Mouse (Mus musculus) lung, embryonic 16.5 days (tissue): ENCODE results near the gene Cd70. TPM values are rescaled to one million over a fixed set of nuclear protein-coding genes. Genes with fewer than 3 reads are reported as not detected.

Experiments
- ATAC-seq: fragments of 200-750 bp; cut with Nextera tagmentation; 2 replicates; pipeline ENCODE4 v1.8.0; 2017; ENCODE audit warnings: low read depth, mild to moderate bottlenecking, moderate library complexity
- H3K27ac ChIP-seq: fragments of 300-500 bp; sonication (generic); 2 replicates; pipeline ENCODE4 v1.5.1; 2014; ENCODE audit warnings: mild to moderate bottlenecking, control low read depth, low read length
- H3K27me3 ChIP-seq: fragments of 300-500 bp; sonication (generic); 2 replicates; pipeline ENCODE4 v1.6.1; 2014; ENCODE audit warnings: low read depth, low read length, mixed read lengths; ENCODE audit not compliant: control insufficient read depth, insufficient read depth
- H3K36me3 ChIP-seq: fragments of 300-500 bp; sonication (generic); 2 replicates; pipeline ENCODE4 v1.6.1; 2014; ENCODE audit warnings: low read length; ENCODE audit not compliant: control insufficient read depth, insufficient read depth
- H3K4me1 ChIP-seq: fragments of 300-500 bp; sonication (generic); replicated peaks from 2 replicates; pipeline ENCODE4 v1.6.1; 2014; ENCODE audit warnings: low read length, mixed read lengths; ENCODE audit not compliant: control insufficient read depth, insufficient read depth
- H3K4me2 ChIP-seq: fragments of 300-500 bp; sonication (generic); 2 replicates; pipeline ENCODE4 v1.6.1; 2014; ENCODE audit warnings: low read depth, low read length, control low read depth
- H3K4me3 ChIP-seq: fragments of 300-500 bp; sonication (generic); 2 replicates; pipeline ENCODE4 v1.5.1; 2014; ENCODE audit warnings: mild to moderate bottlenecking, low read length, control low read depth
- H3K9ac ChIP-seq: fragments of 300-500 bp; sonication (generic); 2 replicates; pipeline ENCODE4 v1.6.1; 2014; ENCODE audit warnings: low read length, control low read depth
- H3K9me3 ChIP-seq: fragments of 300-500 bp; sonication (generic); 2 replicates; pipeline ENCODE4 v1.6.1; 2016; ENCODE audit warnings: low read length; ENCODE audit not compliant: control insufficient read depth
- WGBS: fragments of 180-500 bp; shearing (Covaris S2); extraction: QIAGEN DNeasy Blood & Tissue Kit; methylation state at CpG from one replicate; pipeline ENCODE4 v1.1.7; 2014; 5-methylcytosine and 5-hydroxymethylcytosine counted together
- polyA plus RNA-seq: library from polyadenylated mRNA; unstranded; fragments of >200 nt; fragmentation: Nextera tagmentation; extraction: Ambion mirVana; gene quantifications from 2 replicates; pipeline ENCODE4 v1.2.1, GENCODE M21; 2015

The Cd70 gene
- polyA plus RNA-seq, 1 experiment from 2014 or later, result not detected

DNA sequence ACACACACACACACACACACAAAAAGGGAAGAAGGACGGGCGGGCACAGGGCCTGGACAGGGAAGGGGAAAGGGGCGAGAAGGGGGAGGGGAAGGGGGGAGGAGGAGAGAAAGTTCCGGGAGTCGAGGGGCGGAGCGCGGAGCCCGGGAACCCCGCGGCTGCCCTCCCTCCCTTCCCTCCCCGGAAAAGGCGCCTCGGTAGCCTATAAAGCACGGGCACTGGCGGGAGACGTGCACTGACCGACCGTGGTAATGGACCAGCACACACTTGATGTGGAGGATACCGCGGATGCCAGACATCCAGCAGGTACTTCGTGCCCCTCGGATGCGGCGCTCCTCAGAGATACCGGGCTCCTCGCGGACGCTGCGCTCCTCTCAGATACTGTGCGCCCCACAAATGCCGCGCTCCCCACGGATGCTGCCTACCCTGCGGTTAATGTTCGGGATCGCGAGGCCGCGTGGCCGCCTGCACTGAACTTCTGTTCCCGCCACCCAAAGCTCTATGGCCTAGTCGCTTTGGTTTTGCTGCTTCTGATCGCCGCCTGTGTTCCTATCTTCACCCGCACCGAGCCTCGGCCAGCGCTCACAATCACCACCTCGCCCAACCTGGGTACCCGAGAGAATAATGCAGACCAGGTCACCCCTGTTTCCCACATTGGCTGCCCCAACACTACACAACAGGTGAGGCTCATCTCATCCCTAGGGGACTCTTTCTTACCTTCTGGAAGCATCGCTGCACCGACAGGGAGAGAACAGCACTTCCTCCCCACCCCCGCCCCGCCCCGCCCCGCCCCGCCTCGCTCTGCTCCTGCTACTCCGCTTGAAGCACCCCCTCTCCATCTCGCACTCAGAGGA, 44.2 kb downstream of the Cd70 start, which contains the start of gene Tnfsf9:
Gene Tnfsf9, plus strand, starts transcription at position 145 of the 854 bp plus-strand sequence.
- Histone ChIP-seq H3K4me3 (peak within 1 kb of the TSS; percentile 73), H3K27me3 (no peaks in the 10 kb centered on the region), H3K27ac (peak within 1 kb of the TSS; percentile 75), H3K36me3 (no peaks in the 10 kb centered on the region), H3K4me2 (peak within 1 kb of the TSS; percentile 85), H3K9me3 (no peaks in the 10 kb centered on the region), H3K4me1 (peaks cover 5% of the 10 kb centered on the region; the same call in 1 of the 2 replicates), H3K9ac (peak within 1 kb of the TSS; percentile 79)
- 0% methylated on average over 47 of the region's 61 CpGs for WGBS
- peak; percentile 83 for ATAC-seq

DNA sequence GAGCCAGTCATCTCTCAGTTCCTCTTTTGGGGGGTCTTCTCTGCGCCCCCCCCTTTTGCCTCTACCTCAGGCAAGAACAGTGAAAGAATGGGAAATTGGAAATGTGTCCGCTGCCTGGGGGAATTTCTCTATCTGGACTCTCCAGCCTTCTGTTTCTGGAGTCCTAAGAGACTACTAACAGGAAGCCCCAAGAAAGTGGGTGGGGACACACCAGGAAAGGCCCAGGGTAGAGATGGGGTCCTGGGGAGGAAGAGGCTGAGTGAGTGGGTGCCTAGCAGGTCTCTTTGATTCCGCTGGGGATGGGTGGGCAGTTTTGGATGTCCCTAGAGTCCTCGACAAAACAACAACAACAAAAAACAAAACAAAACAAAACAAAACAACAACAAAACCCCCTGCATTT, 45.1 kb downstream of the Cd70 start:
- Histone ChIP-seq H3K9me3 (no peaks in the 10 kb centered on the region), H3K4me2 (peak overlapping the region; percentile 85), H3K9ac (peak overlapping the region; percentile 79), H3K27me3 (no peaks in the 10 kb centered on the region), H3K36me3 (no peaks in the 10 kb centered on the region), H3K27ac (no peak overlapping the region), H3K4me1 (peaks cover 5% of the 10 kb centered on the region; the same call in 1 of the 2 replicates), H3K4me3 (peak overlapping the region; percentile 73)
- no peak for ATAC-seq
- 48% methylated on average over 4 of the region's 4 CpGs for WGBS

DNA sequence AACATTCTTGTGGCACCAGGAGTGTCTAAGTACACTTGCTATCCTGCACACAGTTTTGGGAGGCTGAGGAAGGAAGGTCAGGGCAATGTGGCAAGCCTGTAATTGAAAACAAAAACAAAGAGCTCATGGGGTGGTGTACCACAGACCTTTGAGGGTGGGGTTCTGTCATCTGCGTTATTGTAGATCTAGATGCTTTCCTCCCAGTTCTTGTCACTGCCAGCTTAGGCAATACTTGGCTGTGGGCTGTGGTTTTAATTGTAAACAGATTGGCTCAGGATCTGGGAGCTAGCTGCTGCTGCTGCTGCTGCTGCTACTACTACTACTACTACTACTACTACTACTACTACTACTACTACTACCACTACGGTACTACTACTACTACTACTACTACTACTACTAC, 47.3 kb downstream of the Cd70 start:
- Histone ChIP-seq H3K27me3 (no peaks in the 10 kb centered on the region), H3K27ac (no peak overlapping the region), H3K9me3 (no peaks in the 10 kb centered on the region), H3K4me3 (no peak overlapping the region), H3K4me1 (peaks cover 5% of the 10 kb centered on the region; the same call in 1 of the 2 replicates), H3K4me2 (no peak overlapping the region), H3K9ac (no peak overlapping the region), H3K36me3 (no peaks in the 10 kb centered on the region)
- ATAC-seq, result no peak
- WGBS, result 72% methylated on average over 2 of the region's 2 CpGs

DNA sequence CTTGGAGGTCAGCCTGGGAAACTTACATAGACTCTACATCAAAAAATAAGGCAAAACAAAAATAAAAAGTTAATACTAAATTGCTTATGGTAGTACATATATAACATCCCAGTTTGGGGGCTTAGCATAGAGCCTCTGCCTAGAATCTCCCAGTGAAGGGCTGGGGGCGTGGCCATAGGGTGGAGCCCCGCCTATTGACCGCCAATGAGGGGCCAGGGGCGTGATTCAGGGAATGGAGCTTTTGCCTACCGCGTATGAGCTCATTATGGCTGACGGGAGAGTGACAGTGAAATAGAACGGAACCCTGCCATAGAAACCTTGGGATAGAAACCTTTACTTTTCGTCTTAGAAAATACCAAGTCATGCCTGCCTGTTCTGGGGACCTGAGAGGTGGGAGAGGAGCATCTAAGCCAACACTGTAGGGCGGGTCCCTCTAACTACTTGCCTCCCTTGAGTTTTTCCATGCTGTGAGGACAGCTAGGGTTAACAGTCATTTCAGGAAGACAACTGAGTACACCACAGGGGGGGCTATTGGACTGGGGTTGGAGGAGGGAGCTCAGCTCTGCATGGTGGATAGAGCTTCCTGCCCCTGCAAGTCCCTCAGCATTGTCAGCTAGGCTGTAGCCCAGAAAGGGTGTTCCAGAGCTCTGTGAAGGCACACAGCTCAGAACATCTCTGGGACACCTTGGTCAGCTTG, 49.8 kb downstream of the Cd70 start:
- Histone ChIP-seq H3K4me3 (no peak overlapping the region), H3K36me3 (no peaks in the 10 kb centered on the region), H3K9me3 (no peaks in the 10 kb centered on the region), H3K4me2 (no peak overlapping the region), H3K9ac (no peak overlapping the region), H3K27ac (no peak overlapping the region), H3K27me3 (no peaks in the 10 kb centered on the region), H3K4me1 (peaks cover 3% of the 10 kb centered on the region; the same call in 1 of the 2 replicates)
- no peak for ATAC-seq
- WGBS, result 10% methylated on average over 10 of the region's 10 CpGs

DNA sequence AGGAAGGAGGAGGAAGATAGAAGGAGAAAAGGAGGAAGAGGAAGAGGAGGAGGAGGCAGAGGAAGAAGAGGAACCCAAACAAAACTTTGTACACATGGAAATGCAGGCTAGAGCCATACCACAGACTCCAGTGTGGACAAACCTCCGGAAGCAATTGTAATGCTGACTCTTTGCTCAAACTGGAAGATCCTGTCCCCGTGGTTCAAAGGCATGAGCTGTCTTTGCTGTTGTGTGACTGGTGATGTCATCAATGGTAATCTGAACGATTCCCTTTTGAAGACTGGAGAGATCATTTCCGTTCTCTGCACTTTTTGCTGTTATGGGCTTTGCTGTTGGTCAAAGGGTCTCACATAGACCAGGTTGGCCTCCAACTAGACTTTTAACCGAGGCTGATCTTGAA, 51.3 kb downstream of the Cd70 start:
- Histone ChIP-seq H3K36me3 (no peaks in the 10 kb centered on the region), H3K9ac (no peak overlapping the region), H3K4me1 (0 out of 2 replicates have a peak, but pooled peaks cover 3% of the 10 kb centered on the region), H3K4me2 (no peak overlapping the region), H3K27ac (no peak overlapping the region), H3K27me3 (no peaks in the 10 kb centered on the region), H3K9me3 (no peaks in the 10 kb centered on the region), H3K4me3 (no peak overlapping the region)
- WGBS, result 64% methylated on average over 5 of the region's 5 CpGs
- ATAC-seq, result no peak

DNA sequence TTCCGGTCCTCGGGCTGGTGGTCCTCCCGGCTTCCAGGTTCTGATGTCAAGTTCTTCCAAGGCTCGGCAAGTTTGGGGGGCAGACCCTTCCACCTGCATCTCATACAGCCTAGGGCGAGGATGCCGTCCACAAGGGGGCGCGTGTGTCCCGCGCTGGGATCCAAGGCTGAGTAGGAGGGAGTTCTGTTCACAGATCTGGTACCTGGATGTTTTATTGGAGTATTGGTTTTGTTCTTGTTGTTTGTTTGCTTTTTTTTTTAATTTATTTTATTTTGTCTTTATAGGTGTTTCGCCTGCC, 53.0 kb downstream of the Cd70 start:
- Histone ChIP-seq H3K9ac (no peak overlapping the region), H3K27ac (no peak overlapping the region), H3K27me3 (no peaks in the 10 kb centered on the region), H3K9me3 (no peaks in the 10 kb centered on the region), H3K4me2 (peak overlapping the region; percentile 56), H3K36me3 (no peaks in the 10 kb centered on the region), H3K4me3 (peak overlapping the region; percentile 23), H3K4me1 (0 out of 2 replicates have a peak, but pooled peaks cover 3% of the 10 kb centered on the region)
- under 1% methylated on average over 11 of the region's 11 CpGs for WGBS
- peak; percentile 88 for ATAC-seq

Other genes starting within 250 kb of the Cd70 start
- 34.8 and 40.6 TPM in 2 replicates for gene Mllt1, start 214.4 kb downstream of the Cd70 start, polyA plus RNA-seq
- gene Acer1, start 167.7 kb downstream of the Cd70 start, polyA plus RNA-seq, result 0.09 TPM in 1 of 2 replicates, not detected in the other
- gene Clpp, start 159.5 kb downstream of the Cd70 start, polyA plus RNA-seq, result 113 and 124 TPM in 2 replicates
- 41.3 and 42.6 TPM in 2 replicates for gene Alkbh7, start 152.4 kb downstream of the Cd70 start, polyA plus RNA-seq
- not detected in 2 replicates for gene Pspn, start 149.8 kb downstream of the Cd70 start, polyA plus RNA-seq
- gene Gtf2f1, start 138.5 kb downstream of the Cd70 start, polyA plus RNA-seq, result 60.0 and 61.3 TPM in 2 replicates
- gene Gm17949, start 138.3 kb downstream of the Cd70 start, polyA plus RNA-seq, result 0.63 and 1.0 TPM in 2 replicates
- 21.3 and 23.7 TPM in 2 replicates for gene Khsrp, start 118.3 kb downstream of the Cd70 start, polyA plus RNA-seq
- not detected in 2 replicates for gene Slc25a41, start 108.1 kb downstream of the Cd70 start, polyA plus RNA-seq
- 62.6 and 63.1 TPM in 2 replicates for gene Crb3, start 90.7 kb downstream of the Cd70 start, polyA plus RNA-seq
- 8.1 and 9.6 TPM in 2 replicates for gene Slc25a23, start 89.9 kb downstream of the Cd70 start, polyA plus RNA-seq
- gene Dennd1c, start 71.3 kb downstream of the Cd70 start, polyA plus RNA-seq, result 5.4 and 5.8 TPM in 2 replicates
- gene Tubb4a, start 62.0 kb downstream of the Cd70 start, polyA plus RNA-seq, result 12.3 and 15.0 TPM in 2 replicates
- 7.3 and 8.5 TPM in 2 replicates for gene Tnfsf9, start 44.5 kb downstream of the Cd70 start, polyA plus RNA-seq
- 0.26 and 0.29 TPM in 2 replicates for gene Tnfsf14, start 44.4 kb upstream of the Cd70 start, polyA plus RNA-seq
- gene C3, start 78.4 kb upstream of the Cd70 start, polyA plus RNA-seq, result 3.2 and 8.4 TPM in 2 replicates
- 41.0 and 44.2 TPM in 2 replicates for gene Gpr108, start 98.7 kb upstream of the Cd70 start, polyA plus RNA-seq
- gene Trip10, start 99.7 kb upstream of the Cd70 start, polyA plus RNA-seq, result 53.1 and 54.1 TPM in 2 replicates
- 3.9 and 6.4 TPM in 2 replicates for gene Vav1, start 129.3 kb upstream of the Cd70 start, polyA plus RNA-seq
- 5.2 and 6.6 TPM in 2 replicates for gene Adgre1, start 208.9 kb upstream of the Cd70 start, polyA plus RNA-seq